Mouse (Mus musculus) ES-E14 (cell line): ENCODE data around the gene Paqr9.

Experiments used
- MAFK ChIP-seq: IDR thresholded peaks from 2 replicates; pipeline ENCODE4 v1.6.1; 2014; ENCODE audit warnings: mild to moderate bottlenecking, low read depth, low read length, inconsistent platforms; ENCODE audit not compliant: insufficient read depth
- ZNF384 ChIP-seq: IDR thresholded peaks from 2 replicates; pipeline ENCODE4 v1.6.1; 2012; ENCODE audit warnings: low read depth, low read length, inconsistent platforms

DNA sequence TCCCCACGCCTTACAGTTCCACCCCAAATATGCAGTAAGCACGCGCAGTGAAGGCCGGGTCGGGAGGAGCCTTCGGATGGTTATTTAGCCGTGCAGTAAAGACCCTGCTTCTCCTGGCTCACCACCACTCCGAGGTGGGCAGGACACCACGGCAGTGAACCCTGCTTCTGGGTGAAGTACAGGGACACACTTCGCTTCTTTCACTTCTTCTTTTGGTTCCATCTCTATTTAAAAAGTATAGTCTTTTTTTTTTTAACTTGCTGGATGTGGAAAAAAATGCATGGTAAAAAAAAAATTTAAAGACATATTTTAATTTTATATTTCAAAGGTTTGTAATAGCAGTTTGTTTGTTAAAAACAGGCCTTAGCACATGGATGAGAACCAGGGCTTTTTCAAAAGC, 6.9 kb downstream of the Paqr9 start:
- TF ChIP-seq ZNF384, result no peak
- no peak for TF ChIP-seq MAFK
